Mouse (Mus musculus): Measurements from ENCODE around the gene Fry. TPM values are rescaled to one million over a fixed set of nuclear protein-coding genes. Genes with fewer than 3 reads are reported as not detected.

Gene Fry
- polyA plus RNA-seq, 1 experiment from 2014 or later: 4.1 TPM

DNA sequence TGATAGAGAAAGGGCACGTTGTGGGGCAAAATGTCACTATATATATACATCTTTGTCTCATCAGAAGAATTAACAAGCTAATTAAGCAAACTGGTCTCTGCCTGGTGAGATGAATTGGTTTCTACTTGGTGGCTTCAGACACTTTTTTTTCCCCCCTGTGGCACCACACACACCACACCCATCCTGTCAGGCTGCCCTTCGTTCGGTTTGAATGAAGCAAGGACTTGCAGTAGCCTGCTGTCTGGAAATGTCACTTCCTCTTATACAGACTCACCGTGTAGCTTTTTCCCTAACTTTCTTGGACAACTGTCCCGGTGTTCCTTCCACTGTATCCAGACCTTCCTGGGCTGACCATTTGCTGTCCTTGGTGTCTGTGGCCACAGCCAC is 144.3 kb downstream of the Fry start:
- Histone ChIP-seq H3K27ac (no peak overlapping the region), H3K36me3 (no peaks in the 10 kb centered on the region), H3K4me3 (no peak overlapping the region), H3K27me3 (replicated peaks) (peaks cover 11% of the 10 kb centered on the region), H3K9me3 (replicated peaks) (no peaks in the 10 kb centered on the region), H3K4me2 (no peak overlapping the region), H3K4me1 (peaks cover 13% of the 10 kb centered on the region), H3K9ac (no peak overlapping the region)
- ATAC-seq: no peak
- WGBS (ENCODE audit: insufficient replicate concordance): 29% methylated on average over 5 of the region's 5 CpGs

DNA sequence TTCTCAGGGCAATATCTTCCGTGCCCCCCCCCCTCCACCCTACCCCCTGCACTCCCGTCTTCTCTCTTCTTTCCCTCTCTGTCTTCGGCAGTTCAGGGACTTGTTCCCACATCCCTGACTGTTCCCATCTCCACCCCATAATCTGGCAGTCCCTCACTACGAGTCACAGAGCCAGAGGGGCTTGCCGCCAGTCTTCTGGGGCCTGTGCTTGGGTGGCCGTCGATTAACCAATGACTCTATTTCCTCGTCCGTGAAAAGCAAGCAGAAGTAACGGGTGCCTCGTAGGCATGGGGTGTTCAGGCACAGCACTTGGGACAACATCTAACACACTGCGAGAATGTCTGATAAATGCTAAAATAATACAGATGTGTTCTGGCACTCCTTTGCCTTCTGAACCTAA is 144.7 kb downstream of the Fry start:
- no peak for ATAC-seq
- H3K9me3 ChIP-seq (replicated peaks): 0 out of 2 replicates have a peak, but pooled peaks cover under 1% of the 10 kb centered on the region
- H3K9ac ChIP-seq: no peak overlapping the region
- 50% methylated on average over 12 of the region's 12 CpGs for WGBS (ENCODE audit: insufficient replicate concordance)
- H3K4me1 ChIP-seq: peaks cover 13% of the 10 kb centered on the region
- no peak overlapping the region for H3K27ac ChIP-seq
- no peak overlapping the region for H3K4me2 ChIP-seq
- H3K27me3 ChIP-seq (replicated peaks): peaks cover 11% of the 10 kb centered on the region
- H3K36me3 ChIP-seq: no peaks in the 10 kb centered on the region
- H3K4me3 ChIP-seq: no peak overlapping the region

DNA sequence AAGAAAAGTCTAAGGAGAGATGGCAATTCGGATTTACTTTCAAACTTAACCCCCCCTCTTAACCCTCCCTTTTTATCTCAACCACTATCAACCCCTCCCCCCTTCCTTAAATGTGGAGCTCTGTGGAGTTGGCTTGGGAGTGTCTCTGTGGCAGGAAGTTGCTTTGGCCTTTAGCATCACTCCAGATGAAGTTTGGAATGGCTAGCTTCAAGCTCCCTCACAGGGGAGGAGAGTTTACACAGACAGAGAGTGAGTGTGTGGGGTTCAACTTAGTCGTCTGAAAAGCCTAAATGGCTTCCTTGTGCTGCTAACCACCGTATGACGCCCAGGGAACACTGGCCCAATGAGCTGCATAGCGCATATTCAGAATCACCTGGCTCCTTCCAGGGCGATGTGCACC is 145.2 kb downstream of the Fry start:
- H3K4me3 ChIP-seq: no peak overlapping the region
- H3K9ac ChIP-seq: no peak overlapping the region
- H3K4me2 ChIP-seq: no peak overlapping the region
- no peak overlapping the region for H3K27ac ChIP-seq
- no peak for ATAC-seq
- H3K36me3 ChIP-seq: no peaks in the 10 kb centered on the region
- peaks cover 13% of the 10 kb centered on the region for H3K4me1 ChIP-seq
- H3K27me3 ChIP-seq (replicated peaks): peaks cover 11% of the 10 kb centered on the region
- 69% methylated on average over 6 of the region's 6 CpGs for WGBS (ENCODE audit: insufficient replicate concordance)
- H3K9me3 ChIP-seq (replicated peaks): peaks cover 5% of the 10 kb centered on the region; the same call in 1 of the 2 replicates

DNA sequence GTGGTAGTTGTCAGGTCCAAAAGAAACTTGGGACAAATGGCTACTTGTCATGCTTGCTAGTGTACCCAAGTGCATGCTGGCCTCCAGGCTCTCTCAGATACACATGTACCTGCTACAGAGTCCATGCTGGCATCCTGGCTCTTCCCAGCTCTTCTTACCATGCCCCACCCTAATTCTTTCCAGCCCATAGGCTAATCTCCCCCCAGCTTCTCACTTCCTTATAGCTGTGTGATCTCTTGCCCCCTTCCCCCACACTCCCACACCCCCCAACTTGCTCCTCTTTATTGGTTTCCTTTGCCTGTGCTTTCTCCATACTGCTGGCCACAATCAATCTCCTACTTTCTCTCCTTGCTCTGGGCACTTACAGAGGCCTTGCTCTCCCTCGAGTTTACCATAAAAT is 146.6 kb downstream of the Fry start:
- Histone ChIP-seq H3K9ac (no peak overlapping the region), H3K36me3 (no peaks in the 10 kb centered on the region), H3K4me3 (no peak overlapping the region), H3K4me2 (no peak overlapping the region), H3K9me3 (replicated peaks) (peaks cover 8% of the 10 kb centered on the region; the same call in 1 of the 2 replicates), H3K4me1 (peaks cover 3% of the 10 kb centered on the region; the same call in 1 of the 2 replicates), H3K27me3 (replicated peaks) (peaks cover 1% of the 10 kb centered on the region; the same call in 1 of the 2 replicates), H3K27ac (no peak overlapping the region)
- no peak for ATAC-seq
- WGBS (ENCODE audit: insufficient replicate concordance): 52% methylated on average over 1 of the region's 1 CpGs

DNA sequence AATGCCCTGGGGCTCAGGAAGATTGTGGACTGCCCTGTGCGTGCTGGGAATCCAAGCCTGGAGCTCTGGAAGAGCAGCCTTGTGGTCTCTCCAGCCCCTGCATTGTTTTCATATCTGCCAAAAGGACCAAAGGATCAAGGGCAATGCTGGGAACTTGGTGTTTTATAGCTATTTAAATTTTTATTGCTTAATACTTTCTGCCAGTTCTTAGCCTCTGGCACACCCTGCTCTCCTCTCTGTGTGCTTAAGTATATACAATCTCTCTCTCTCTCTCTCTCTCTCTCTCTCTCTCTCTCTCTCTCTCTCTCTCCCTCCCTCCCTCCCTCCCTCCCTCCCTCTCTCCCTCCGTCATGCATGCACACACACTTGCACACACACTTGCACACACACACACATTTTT is 147.5 kb downstream of the Fry start:
- no peak overlapping the region for H3K27ac ChIP-seq
- 78% methylated on average over 2 of the region's 2 CpGs for WGBS (ENCODE audit: insufficient replicate concordance)

DNA sequence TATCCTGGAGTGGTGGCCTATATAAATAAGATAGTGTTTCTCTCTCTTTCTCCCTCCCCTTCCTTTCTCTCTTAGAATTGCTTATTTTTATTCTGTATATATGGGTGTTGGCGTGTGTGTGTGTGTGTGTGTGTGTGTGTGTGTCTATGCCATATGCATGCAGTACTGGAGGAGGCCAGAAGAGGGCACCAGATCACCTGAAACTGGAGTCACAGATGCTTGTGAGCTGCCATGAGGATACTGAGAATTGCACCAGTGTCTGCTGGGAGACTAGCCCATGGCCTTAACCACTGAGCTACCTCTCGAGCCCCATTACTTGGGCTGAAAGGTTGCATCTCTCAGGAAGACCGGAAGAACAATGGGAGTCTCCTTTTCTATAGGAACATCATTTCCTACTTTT is 149.8 kb downstream of the Fry start:
- H3K4me1 ChIP-seq: no peaks in the 10 kb centered on the region
- no peak overlapping the region for H3K4me3 ChIP-seq
- 81% methylated on average over 3 of the region's 3 CpGs for WGBS (ENCODE audit: insufficient replicate concordance)
- no peak overlapping the region for H3K4me2 ChIP-seq
- H3K27me3 ChIP-seq (replicated peaks): no peaks in the 10 kb centered on the region
- no peaks in the 10 kb centered on the region for H3K36me3 ChIP-seq
- ATAC-seq: no peak
- no peak overlapping the region for H3K27ac ChIP-seq
- H3K9ac ChIP-seq: no peak overlapping the region
- H3K9me3 ChIP-seq (replicated peaks): peaks cover 8% of the 10 kb centered on the region; the same call in 1 of the 2 replicates

More for the DNA sequence above, 147.5 kb downstream of the Fry start:
- no peak overlapping the region for H3K4me3 ChIP-seq
- no peak for ATAC-seq
- peaks cover 3% of the 10 kb centered on the region; the same call in 1 of the 2 replicates for H3K4me1 ChIP-seq
- H3K27me3 ChIP-seq (replicated peaks): no peaks in the 10 kb centered on the region
- no peaks in the 10 kb centered on the region for H3K36me3 ChIP-seq
- no peak overlapping the region for H3K9ac ChIP-seq
- H3K4me2 ChIP-seq: no peak overlapping the region
- peaks cover 8% of the 10 kb centered on the region; the same call in 1 of the 2 replicates for H3K9me3 ChIP-seq (replicated peaks)

DNA sequence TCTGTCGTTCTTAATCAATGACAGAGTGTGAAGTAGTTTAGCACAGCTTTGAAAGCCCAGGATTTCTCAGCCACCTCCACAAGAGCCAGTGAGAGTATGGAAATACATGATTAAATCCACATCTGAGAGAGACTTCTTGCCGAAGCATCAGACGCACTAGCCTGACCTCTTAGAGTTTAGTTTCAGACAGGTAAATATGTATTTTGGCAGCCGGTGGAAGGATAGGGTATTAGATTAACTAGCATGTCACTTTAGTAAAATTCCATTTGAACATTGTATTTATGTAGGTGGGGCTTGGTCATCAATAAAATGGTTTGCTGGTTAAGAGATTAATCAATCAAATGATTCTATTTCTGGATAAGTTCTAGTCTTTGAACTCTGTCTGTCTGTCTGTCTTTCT is 152.0 kb downstream of the Fry start:
- no peak overlapping the region for H3K27ac ChIP-seq

DNA sequence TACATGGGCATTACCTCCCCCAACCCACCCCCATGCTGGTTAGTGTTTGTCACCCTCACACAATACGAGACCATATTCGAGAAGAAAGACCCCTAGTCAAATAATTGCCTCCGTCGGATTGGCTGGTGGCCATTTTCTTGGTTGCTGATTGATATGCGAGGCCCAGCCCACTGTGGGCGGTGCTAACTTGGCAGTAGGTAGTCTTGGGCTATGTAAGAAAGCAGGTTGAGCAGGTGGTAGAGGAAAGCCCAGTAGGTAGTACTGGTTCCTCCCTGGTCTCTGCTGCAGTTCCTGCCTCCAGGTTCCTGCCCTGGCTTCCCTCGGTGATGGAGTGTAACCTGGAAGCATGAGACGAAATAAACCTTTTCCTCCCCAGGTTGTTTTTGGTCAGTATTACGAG is 153.7 kb downstream of the Fry start:
- Histone ChIP-seq H3K27me3 (replicated peaks) (no peaks in the 10 kb centered on the region), H3K4me2 (no peak overlapping the region), H3K4me1 (no peaks in the 10 kb centered on the region), H3K27ac (no peak overlapping the region), H3K9me3 (replicated peaks) (peaks cover 13% of the 10 kb centered on the region), H3K4me3 (no peak overlapping the region), H3K9ac (no peak overlapping the region), H3K36me3 (no peaks in the 10 kb centered on the region)
- no peak for ATAC-seq
- 76% methylated on average over 9 of the region's 9 CpGs for WGBS (ENCODE audit: insufficient replicate concordance)

More for the DNA sequence above, 152.0 kb downstream of the Fry start:
- no peak overlapping the region for H3K4me2 ChIP-seq
- peaks cover 13% of the 10 kb centered on the region for H3K9me3 ChIP-seq (replicated peaks)
- H3K27me3 ChIP-seq (replicated peaks): no peaks in the 10 kb centered on the region
- no peaks in the 10 kb centered on the region for H3K4me1 ChIP-seq
- H3K36me3 ChIP-seq: no peaks in the 10 kb centered on the region
- WGBS (ENCODE audit: insufficient replicate concordance): 68% methylated on average over 4 of the region's 4 CpGs
- no peak for ATAC-seq
- H3K4me3 ChIP-seq: no peak overlapping the region
- no peak overlapping the region for H3K9ac ChIP-seq

DNA sequence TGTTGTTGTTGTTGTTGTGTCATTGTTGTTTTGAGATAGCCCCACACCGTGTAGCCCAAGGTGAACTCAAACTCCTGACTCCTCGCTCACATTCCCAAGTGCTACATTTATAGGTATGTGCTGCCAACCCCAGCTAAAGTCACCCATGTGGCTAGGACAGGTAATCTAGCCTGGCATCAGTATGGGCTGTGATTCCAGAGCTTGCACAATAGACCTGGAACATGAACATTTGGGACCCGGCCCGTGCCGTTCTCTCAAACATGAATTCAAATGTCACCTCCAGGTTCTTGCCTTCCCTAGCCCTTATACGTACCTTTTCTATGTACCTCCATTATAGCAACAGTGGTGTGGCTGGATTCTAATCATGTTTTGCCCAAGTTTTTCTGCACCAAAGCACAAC is 156.9 kb downstream of the Fry start:
- H3K9ac ChIP-seq: no peak overlapping the region
- WGBS (ENCODE audit: insufficient replicate concordance): 84% methylated on average over 6 of the region's 6 CpGs
- H3K27me3 ChIP-seq (replicated peaks): no peaks in the 10 kb centered on the region
- H3K4me3 ChIP-seq: no peak overlapping the region
- H3K36me3 ChIP-seq: no peaks in the 10 kb centered on the region
- no peak for ATAC-seq
- no peaks in the 10 kb centered on the region for H3K4me1 ChIP-seq
- H3K27ac ChIP-seq: no peak overlapping the region
- peaks cover 5% of the 10 kb centered on the region; the same call in 1 of the 2 replicates for H3K9me3 ChIP-seq (replicated peaks)
- no peak overlapping the region for H3K4me2 ChIP-seq

DNA sequence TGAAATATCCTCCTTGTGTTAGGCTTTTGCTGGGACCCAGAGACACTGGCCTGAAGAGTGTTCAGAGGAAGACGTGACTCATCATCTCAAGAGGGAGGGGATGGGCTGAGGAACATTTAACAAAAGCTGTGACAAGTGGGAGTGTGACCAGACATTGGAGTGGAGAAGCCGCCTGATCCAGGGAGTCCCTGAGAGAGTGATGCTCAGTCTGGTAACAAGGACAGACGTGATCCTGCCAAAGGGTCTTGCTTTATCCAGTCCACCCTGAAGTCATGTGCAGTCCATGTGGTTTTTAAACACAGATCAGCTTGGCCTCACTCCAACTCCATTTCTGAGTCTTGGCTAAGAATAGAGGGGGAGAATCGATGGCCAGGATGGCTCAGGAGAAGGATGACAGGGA is 158.2 kb downstream of the Fry start:
- no peak for ATAC-seq
- Histone ChIP-seq H3K4me1 (no peaks in the 10 kb centered on the region), H3K9ac (no peak overlapping the region), H3K4me2 (no peak overlapping the region), H3K27ac (no peak overlapping the region), H3K9me3 (replicated peaks) (peaks cover 11% of the 10 kb centered on the region), H3K27me3 (replicated peaks) (no peaks in the 10 kb centered on the region), H3K4me3 (no peak overlapping the region), H3K36me3 (no peaks in the 10 kb centered on the region)
- 62% methylated on average over 4 of the region's 4 CpGs for WGBS (ENCODE audit: insufficient replicate concordance)

DNA sequence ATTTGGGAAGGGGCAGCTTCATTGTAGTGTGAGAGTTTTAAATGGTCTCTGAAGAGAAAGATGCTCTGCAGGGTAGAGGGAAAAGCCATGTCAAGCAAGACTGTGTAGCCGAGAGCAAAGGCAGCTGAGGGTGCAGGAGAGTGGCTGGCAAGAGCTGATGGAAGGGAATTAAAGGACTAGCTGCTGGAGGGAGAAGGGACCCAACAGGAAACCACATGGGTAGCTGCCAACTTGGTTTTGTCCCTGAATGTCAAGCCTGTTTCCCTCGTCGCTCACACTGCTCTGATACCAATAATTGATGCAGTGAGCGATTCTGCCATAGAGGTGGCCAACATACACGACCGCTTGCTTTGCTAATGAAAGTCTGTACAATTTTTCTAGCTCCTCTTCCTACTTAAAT is 160.9 kb downstream of the Fry start:
- Histone ChIP-seq H3K36me3 (no peaks in the 10 kb centered on the region), H3K27ac (no peak overlapping the region), H3K4me2 (no peak overlapping the region), H3K9me3 (replicated peaks) (peaks cover 11% of the 10 kb centered on the region), H3K9ac (no peak overlapping the region), H3K27me3 (replicated peaks) (no peaks in the 10 kb centered on the region), H3K4me3 (no peak overlapping the region), H3K4me1 (no peaks in the 10 kb centered on the region)
- ATAC-seq: no peak
- WGBS (ENCODE audit: insufficient replicate concordance): 68% methylated on average over 6 of the region's 6 CpGs

DNA sequence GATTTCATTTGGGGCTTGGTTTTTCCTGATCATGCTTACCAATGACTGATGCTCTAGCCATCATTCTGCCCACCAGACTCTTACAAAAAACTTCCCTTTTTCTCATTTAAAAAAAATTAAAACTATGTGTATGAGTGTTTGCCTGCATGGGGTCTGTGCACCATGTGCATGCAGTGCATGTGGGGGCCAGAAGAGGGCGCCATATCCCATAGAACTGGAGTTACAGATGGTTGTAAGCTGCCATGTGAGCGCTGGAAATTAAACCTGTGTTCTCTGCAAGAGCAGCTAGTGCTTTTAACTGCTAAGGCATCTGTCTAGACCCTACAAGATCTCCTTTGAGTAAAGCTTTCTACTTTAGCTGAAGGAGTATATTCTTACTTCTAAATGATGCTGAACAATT is 162.6 kb downstream of the Fry start:
- Histone ChIP-seq H3K4me2 (no peak overlapping the region), H3K9ac (no peak overlapping the region)

DNA sequence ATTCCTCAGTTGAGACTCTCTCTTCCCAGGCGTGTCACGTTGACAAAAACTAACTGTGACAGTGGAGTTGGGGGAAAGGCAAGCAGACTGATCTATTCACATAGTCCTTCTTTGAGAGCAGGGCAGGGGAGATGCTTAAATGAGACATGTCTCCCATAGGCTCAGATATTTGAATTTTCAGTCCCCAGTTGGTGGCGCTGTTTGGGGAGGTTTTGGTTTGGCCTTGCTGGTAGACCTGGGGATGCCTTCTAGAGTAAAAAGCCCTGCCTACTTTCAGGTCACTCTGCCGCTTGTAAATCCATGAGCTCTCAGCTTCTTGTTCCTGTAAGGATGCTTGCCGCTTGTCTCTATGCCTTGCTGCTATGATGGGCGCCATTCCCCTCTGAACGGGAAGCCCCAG is 163.6 kb downstream of the Fry start:
- Histone ChIP-seq H3K27ac (no peak overlapping the region), H3K4me3 (no peak overlapping the region), H3K9me3 (replicated peaks) (peaks cover 6% of the 10 kb centered on the region), H3K27me3 (replicated peaks) (no peaks in the 10 kb centered on the region), H3K4me1 (no peaks in the 10 kb centered on the region), H3K9ac (no peak overlapping the region), H3K4me2 (no peak overlapping the region), H3K36me3 (no peaks in the 10 kb centered on the region)
- WGBS (ENCODE audit: insufficient replicate concordance): 67% methylated on average over 7 of the region's 7 CpGs
- no peak for ATAC-seq

More for the DNA sequence above, 162.6 kb downstream of the Fry start:
- Histone ChIP-seq H3K36me3 (no peaks in the 10 kb centered on the region), H3K4me3 (no peak overlapping the region), H3K27me3 (replicated peaks) (no peaks in the 10 kb centered on the region), H3K4me1 (no peaks in the 10 kb centered on the region), H3K9me3 (replicated peaks) (peaks cover 6% of the 10 kb centered on the region), H3K27ac (no peak overlapping the region)
- WGBS (ENCODE audit: insufficient replicate concordance): 65% methylated on average over 2 of the region's 2 CpGs
- no peak for ATAC-seq

Measured in liver, embryonic 12.5 days (tissue).